Mouse (Mus musculus): ENCODE measurements at regions not wholly inside any gene's neighbourhood (a gene's known extent, or its start where the extent isn't known, plus 50 kb on each side); places are given as distances from the start of the nearest gene placed in this dataset.

DNA sequence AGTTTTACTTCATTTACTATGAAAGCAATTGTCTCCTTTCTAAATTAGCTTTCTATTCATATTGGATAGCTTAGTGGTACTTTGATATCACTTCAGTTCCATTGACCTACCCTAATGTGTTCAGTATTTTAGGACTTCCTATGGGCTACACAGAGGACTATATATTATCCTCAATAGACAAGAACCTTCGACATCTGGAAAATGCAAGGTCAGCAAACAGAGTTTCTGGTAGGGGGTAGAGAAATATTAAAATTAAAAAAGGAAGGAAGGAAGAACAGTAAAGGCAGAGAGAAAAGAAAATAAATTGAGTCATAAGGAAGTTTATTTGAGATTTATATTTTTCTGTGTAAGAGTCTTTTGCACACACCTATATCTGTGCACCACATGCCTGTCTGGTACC is 107.4 kb upstream of the Insig1 start:
- Histone ChIP-seq H3K36me3 (ENCODE audit: control insufficient read depth, insufficient read depth, low read length) (no peaks in the 10 kb centered on the region), H3K27me3 (ENCODE audit: control insufficient read depth, insufficient read depth, low read length) (no peaks in the 10 kb centered on the region), H3K4me3 (no peak overlapping the region), H3K4me1 (ENCODE audit: control insufficient read depth, insufficient read depth, low read length) (no peaks in the 10 kb centered on the region), H3K79me2 (replicated peaks; ENCODE audit: control insufficient read depth, insufficient read depth, low read length) (no peaks in the 10 kb centered on the region), H3K9ac (ENCODE audit: low read depth, low read length) (no peak overlapping the region), H3K27ac (no peak overlapping the region)
- DNase-seq = no peak
- WGBS = 64% methylated on average over 1 of the region's 1 CpGs
- no peak for TF ChIP-seq EP300 (IDR thresholded peaks at IDR 0.05; ENCODE audit: insufficient read depth, low read depth, low read length)
- no peak for TF ChIP-seq CTCF (IDR thresholded peaks at IDR 0.05)
- no peak for TF ChIP-seq POLR2A (IDR thresholded peaks at IDR 0.05; ENCODE audit: insufficient read depth, low read depth, low read length)
- intact Hi-C loops (cut with DNase I) = no loop called here

DNA sequence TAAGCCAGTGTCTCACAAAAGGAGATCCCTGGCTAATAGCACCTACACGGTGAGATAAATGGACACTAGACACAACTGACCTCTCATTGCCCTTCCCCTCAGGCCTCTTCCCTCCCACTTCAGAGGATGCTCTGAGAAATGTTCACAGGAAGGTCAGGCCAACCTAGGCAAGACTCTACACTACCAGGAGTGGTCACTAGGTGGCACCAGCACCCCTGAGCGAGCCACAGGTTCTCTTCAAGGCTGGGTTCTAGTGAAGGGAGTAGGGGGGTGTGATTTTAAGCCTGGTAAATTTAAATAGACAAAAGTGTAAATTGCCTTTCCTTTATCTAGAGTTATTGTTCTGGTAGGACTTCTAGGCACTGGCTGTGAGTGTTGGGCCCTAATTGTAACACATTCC is 76.0 kb upstream of the Insig1 start:
- H3K27ac ChIP-seq = no peak overlapping the region
- 1% methylated on average over 2 of the region's 2 CpGs for WGBS
- H3K4me3 ChIP-seq = no peak overlapping the region
- H3K27me3 ChIP-seq (ENCODE audit: control insufficient read depth, insufficient read depth, low read length) = no peaks in the 10 kb centered on the region
- no peak; the same call in 1 of the 2 replicates for TF ChIP-seq CTCF (IDR thresholded peaks at IDR 0.05)
- no peak for TF ChIP-seq POLR2A (IDR thresholded peaks at IDR 0.05; ENCODE audit: insufficient read depth, low read depth, low read length)
- peak; percentile 67; the same call in 1 of the 2 replicates for TF ChIP-seq EP300 (IDR thresholded peaks at IDR 0.05; ENCODE audit: insufficient read depth, low read depth, low read length)
- peak; percentile 60 to 84 for DNase-seq
- H3K9ac ChIP-seq (ENCODE audit: low read depth, low read length) = no peak overlapping the region
- intact Hi-C loops (cut with DNase I) = loop anchor here (1.0 to 5.0 kb wide), 3 partner anchors 77 to 99 kb away; partner anchors contain the start of gene Insig1
- no peaks in the 10 kb centered on the region for H3K4me1 ChIP-seq (ENCODE audit: control insufficient read depth, insufficient read depth, low read length)
- no peaks in the 10 kb centered on the region for H3K79me2 ChIP-seq (replicated peaks; ENCODE audit: control insufficient read depth, insufficient read depth, low read length)
- no peaks in the 10 kb centered on the region for H3K36me3 ChIP-seq (ENCODE audit: control insufficient read depth, insufficient read depth, low read length)

DNA sequence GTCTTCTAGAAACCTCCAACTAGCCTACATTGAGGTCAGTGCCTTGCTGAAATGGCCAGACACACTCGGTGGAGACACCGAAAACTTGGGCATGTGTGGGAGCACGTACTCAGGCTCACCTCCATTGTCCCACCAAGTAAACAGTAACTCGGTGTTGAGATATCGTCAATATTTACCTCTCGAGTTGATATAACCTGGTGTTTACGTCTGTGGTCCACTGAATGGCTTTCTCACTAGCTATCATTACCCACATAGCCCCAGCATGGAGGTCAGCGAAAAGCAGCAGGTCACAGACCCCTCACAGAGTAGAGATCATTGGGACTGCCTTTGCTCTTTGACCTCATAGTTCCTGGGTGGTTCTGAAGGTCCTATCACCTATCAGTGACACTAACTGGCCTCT is 73.4 kb upstream of the Insig1 start:
- WGBS = 88% methylated on average over 8 of the region's 8 CpGs
- no peak overlapping the region for H3K4me3 ChIP-seq
- TF ChIP-seq CTCF (IDR thresholded peaks at IDR 0.05) (no peak), EP300 (IDR thresholded peaks at IDR 0.05; ENCODE audit: insufficient read depth, low read depth, low read length) (no peak), POLR2A (IDR thresholded peaks at IDR 0.05; ENCODE audit: insufficient read depth, low read depth, low read length) (no peak)
- intact Hi-C loops (cut with DNase I) = loop anchor here (5.0 kb wide), 1 partner anchor 75 kb away; the partner anchor contains the start of gene Insig1
- H3K4me1 ChIP-seq (ENCODE audit: control insufficient read depth, insufficient read depth, low read length) = no peaks in the 10 kb centered on the region
- no peak for DNase-seq
- H3K27ac ChIP-seq = no peak overlapping the region
- H3K36me3 ChIP-seq (ENCODE audit: control insufficient read depth, insufficient read depth, low read length) = no peaks in the 10 kb centered on the region
- H3K79me2 ChIP-seq (replicated peaks; ENCODE audit: control insufficient read depth, insufficient read depth, low read length) = no peaks in the 10 kb centered on the region
- H3K9ac ChIP-seq (ENCODE audit: low read depth, low read length) = no peak overlapping the region
- H3K27me3 ChIP-seq (ENCODE audit: control insufficient read depth, insufficient read depth, low read length) = no peaks in the 10 kb centered on the region

DNA sequence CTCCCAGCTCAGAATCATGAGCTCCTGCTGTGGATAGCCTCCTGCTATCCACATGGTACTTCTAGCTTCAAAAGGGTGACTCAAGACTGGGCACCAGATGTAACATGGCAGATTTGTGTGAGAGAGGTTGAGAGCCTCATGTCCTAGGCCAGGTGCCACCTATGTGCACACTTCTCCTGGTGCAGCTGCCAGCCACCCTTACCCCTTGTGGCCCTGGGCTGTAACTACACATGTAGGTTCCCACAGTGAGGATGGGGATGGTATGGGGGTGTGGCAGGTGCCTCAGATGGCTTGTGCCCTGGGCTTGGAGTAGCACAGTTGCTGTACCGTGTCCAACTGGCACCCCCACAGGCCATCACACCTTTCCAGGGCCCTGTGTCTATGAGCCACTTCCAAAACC is 68.2 kb upstream of the Insig1 start:
- H3K79me2 ChIP-seq (replicated peaks; ENCODE audit: control insufficient read depth, insufficient read depth, low read length) = no peaks in the 10 kb centered on the region
- no peaks in the 10 kb centered on the region for H3K36me3 ChIP-seq (ENCODE audit: control insufficient read depth, insufficient read depth, low read length)
- H3K27me3 ChIP-seq (ENCODE audit: control insufficient read depth, insufficient read depth, low read length) = no peaks in the 10 kb centered on the region
- no peak for DNase-seq
- WGBS = 75% methylated on average over 1 of the region's 1 CpGs
- H3K4me3 ChIP-seq = no peak overlapping the region
- no peak overlapping the region for H3K27ac ChIP-seq
- TF ChIP-seq CTCF (IDR thresholded peaks at IDR 0.05) (no peak), POLR2A (IDR thresholded peaks at IDR 0.05; ENCODE audit: insufficient read depth, low read depth, low read length) (no peak), EP300 (IDR thresholded peaks at IDR 0.05; ENCODE audit: insufficient read depth, low read depth, low read length) (no peak)
- no peak overlapping the region for H3K9ac ChIP-seq (ENCODE audit: low read depth, low read length)
- intact Hi-C loops (cut with DNase I) = no loop called here
- peaks cover 4% of the 10 kb centered on the region for H3K4me1 ChIP-seq (ENCODE audit: control insufficient read depth, insufficient read depth, low read length)

DNA sequence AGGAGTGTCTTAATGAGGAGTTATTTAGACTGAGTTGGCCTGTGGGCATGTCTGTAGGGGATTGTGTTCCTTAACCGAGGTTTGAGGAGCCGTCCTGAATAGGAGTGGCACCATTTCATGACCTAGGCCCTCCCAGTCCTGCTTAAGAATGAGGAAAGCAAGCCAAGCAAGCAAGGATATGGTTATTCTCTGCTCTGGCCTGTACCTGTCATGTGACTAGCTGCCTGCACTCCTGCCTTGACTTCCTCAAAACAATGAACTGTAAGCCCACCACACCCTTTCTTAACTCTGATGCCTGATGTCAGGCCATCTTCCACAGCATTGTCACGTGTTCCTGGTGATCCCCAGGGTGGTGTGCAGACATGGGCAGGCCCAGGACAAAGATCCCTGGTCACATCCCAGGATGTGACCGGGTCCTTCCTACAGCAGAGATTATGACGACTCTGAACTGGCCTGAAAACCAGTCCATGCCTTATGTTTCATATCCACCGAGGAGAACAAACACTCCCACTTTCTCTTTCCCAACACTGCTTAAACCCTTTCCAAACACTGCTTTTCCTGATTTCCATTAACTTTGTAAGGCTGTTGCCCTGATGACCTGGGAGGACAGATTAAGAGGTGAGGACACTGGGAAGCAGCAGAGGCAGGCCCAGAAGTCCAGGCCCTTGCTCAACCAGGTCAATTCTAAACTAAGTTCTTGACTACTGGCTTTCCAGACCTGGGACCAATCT is 67.2 kb upstream of the Insig1 start:
- H3K4me3 ChIP-seq = no peak overlapping the region
- no peaks in the 10 kb centered on the region for H3K27me3 ChIP-seq (ENCODE audit: control insufficient read depth, insufficient read depth, low read length)
- WGBS = 44% methylated on average over 6 of the region's 6 CpGs
- peak overlapping the region; percentile 20; the same call in 1 of the 2 replicates for H3K27ac ChIP-seq
- no peak for TF ChIP-seq EP300 (IDR thresholded peaks at IDR 0.05; ENCODE audit: insufficient read depth, low read depth, low read length)
- no peak for TF ChIP-seq CTCF (IDR thresholded peaks at IDR 0.05)
- TF ChIP-seq POLR2A (IDR thresholded peaks at IDR 0.05; ENCODE audit: insufficient read depth, low read depth, low read length) = no peak
- no peaks in the 10 kb centered on the region for H3K79me2 ChIP-seq (replicated peaks; ENCODE audit: control insufficient read depth, insufficient read depth, low read length)
- H3K9ac ChIP-seq (ENCODE audit: low read depth, low read length) = no peak overlapping the region
- intact Hi-C loops (cut with DNase I) = loop anchor here (2.0 kb wide), 1 partner anchor 31 kb away; no protein-coding TSS in a partner anchor
- DNase-seq = no peak
- H3K36me3 ChIP-seq (ENCODE audit: control insufficient read depth, insufficient read depth, low read length) = no peaks in the 10 kb centered on the region
- H3K4me1 ChIP-seq (ENCODE audit: control insufficient read depth, insufficient read depth, low read length) = peaks cover 4% of the 10 kb centered on the region

DNA sequence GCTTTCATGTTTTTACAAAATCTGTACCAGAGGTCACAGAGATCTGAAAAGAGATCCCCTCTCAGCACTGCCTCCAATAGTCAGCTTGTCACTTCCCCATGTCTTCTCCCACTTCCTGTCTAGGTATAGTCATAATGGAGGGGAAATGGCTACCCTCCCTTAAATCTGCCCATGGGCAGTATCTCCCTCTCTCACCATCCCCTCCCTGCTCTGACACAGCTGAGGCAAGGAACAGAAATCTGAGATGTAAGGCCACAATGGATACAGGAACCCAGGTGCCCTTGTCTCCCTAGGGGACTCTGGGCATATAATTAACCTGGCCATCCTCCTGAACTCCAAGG is 66.7 kb upstream of the Insig1 start:
- intact Hi-C loops (cut with DNase I) = loop anchor here (2.0 kb wide), 1 partner anchor 30 kb away; no protein-coding TSS in a partner anchor
- H3K4me3 ChIP-seq = no peak overlapping the region
- DNase-seq = no peak
- peaks cover 4% of the 10 kb centered on the region for H3K4me1 ChIP-seq (ENCODE audit: control insufficient read depth, insufficient read depth, low read length)
- H3K27me3 ChIP-seq (ENCODE audit: control insufficient read depth, insufficient read depth, low read length) = no peaks in the 10 kb centered on the region
- no peaks in the 10 kb centered on the region for H3K36me3 ChIP-seq (ENCODE audit: control insufficient read depth, insufficient read depth, low read length)
- TF ChIP-seq POLR2A (IDR thresholded peaks at IDR 0.05; ENCODE audit: insufficient read depth, low read depth, low read length) = no peak
- TF ChIP-seq EP300 (IDR thresholded peaks at IDR 0.05; ENCODE audit: insufficient read depth, low read depth, low read length) = no peak
- no peaks in the 10 kb centered on the region for H3K79me2 ChIP-seq (replicated peaks; ENCODE audit: control insufficient read depth, insufficient read depth, low read length)
- H3K9ac ChIP-seq (ENCODE audit: low read depth, low read length) = no peak overlapping the region
- peak overlapping the region; percentile 20; the same call in 1 of the 2 replicates for H3K27ac ChIP-seq
